Mouse (Mus musculus): ENCODE results near the gene Acot11.

DNA sequence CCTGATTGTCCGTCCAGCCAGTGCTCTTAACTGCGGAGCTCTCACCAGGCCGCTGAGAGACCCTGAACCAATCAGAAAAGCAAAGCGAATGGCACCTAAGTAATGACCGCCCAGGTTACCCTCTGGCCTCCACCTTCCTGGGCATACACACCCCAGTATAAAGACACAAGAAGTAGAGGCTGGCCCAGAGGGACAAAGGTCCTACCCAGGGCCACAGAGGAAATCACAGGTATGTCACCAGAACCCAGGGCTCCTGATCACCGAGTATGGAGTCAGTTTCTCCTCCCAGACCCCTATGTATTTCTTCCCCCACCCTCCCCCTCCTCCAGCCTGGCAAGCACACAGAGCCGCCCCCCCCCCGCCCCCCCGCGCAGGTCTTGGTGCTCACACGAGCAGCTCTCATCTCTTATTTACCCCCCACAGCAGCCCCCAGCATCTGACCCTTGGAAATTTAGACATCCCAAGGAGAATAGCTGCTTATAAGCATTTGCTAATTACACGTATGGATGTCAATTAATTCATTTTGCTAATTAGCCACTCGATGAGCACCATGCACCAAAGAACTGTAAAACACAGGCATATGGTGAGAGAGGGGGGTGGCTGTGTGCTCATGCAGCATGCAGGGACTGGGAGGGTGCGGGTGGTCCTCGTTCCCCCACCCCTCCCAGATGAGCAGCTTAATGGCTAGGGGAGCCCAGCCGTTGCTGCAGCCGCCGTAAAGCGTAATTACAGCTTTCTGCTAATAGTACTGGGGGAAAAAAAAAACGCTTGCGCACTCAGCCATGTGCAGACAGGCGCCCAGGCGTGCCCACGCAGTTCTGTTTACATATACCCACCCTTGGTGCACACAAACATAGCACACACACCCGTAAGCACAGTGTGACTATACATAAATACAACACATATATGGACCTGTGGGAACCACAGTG, 10.9 kb upstream of the Acot11 start:
- TF ChIP-seq POLR2A (IDR thresholded peaks at IDR 0.05; ENCODE audit: insufficient read depth, low read depth, low read length) (no peak), CTCF (IDR thresholded peaks at IDR 0.05; ENCODE audit: insufficient read depth, low read depth, low read length) (no peak)
